Mouse (Mus musculus) lung, postnatal 10 days (tissue): ENCODE measurements around the gene Cald1.

Experiments
- DNase-seq: peaks from one replicate; pipeline ENCODE4 v3.0.0; 2021

The Cald1 gene

DNA sequence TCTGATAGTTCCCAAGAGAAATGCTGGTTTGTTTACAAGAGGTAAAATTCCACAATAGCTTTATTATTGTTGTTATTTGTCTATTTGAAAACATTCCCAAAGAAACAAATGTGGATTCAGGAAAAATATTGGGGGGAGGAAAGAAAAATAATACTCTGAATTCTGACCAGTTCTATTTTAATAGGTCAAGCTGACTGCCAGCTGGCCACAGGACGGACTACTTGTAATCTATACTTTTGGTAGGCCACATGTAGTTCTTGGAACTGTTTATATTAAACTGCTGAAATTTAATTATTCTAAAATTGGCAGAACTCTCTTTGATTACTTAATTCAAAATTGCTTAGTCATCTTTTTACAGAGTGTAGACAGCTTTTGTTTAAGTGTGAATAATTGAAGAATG is 73.1 kb downstream of the Cald1 start:
- no peak for DNase-seq

GRCm38 (mm10) chr6:34674416-34674815 is 76.1 kb downstream of the Cald1 start:
- DNase-seq, result no peak

GRCm38 (mm10) chr6:34674897-34675296 is 76.6 kb downstream of the Cald1 start:
- peak; percentile 32 for DNase-seq

DNA sequence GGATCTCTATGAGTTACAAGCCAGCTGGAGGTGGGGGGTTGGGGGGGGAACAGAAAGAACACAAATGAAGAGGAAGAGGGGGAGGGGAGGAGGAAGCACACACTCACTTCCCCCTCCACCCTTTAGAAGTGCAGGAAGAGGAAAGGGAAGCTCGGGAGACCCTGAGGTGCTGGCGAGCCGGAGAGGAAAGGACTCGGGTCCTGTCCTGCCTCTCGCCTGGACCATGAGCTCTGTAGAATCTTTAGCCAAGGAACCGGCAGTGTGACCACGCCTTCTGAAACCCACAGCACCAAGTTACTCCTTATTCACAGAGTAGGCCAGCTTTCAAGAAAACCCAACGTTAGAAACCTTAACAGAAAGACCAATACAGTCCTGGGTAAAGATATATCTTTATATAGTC is 83.8 kb downstream of the Cald1 start:
- peak; percentile 11 for DNase-seq

DNA sequence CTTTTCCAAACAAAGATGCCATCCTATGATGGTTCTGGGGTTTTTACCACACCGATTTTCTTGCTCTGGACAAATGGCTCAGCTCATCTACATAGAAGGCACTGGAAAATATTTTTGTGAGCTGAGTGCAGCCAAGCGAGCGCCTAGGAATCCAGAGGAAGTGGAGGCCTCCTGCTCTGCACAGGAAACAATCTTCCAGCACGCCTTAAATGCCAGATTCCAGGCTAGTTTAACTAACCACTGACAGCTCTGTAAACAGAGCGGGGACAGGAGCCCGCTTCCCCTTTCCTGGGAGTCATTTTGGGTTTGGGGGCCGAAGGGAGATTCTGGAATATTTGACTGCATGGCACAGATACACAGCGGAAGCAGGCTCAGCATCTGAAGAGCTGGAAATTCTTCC is 86.6 kb downstream of the Cald1 start:
- DNase-seq, result peak; percentile 61

- no peak for DNase-seq
These were observed 90.7 kb downstream of the Cald1 start for GRCm38 (mm10) chr6:34688971-34689370.

GRCm38 (mm10) chr6:34691416-34691815 is 93.1 kb downstream of the Cald1 start:
- no peak for DNase-seq

GRCm38 (mm10) chr6:34694096-34694495 is 95.8 kb downstream of the Cald1 start:
- no peak for DNase-seq

GRCm38 (mm10) chr6:34703421-34704120 is 105.3 kb downstream of the Cald1 start:
- no peak for DNase-seq

- DNase-seq, result no peak
These were observed 109.2 kb downstream of the Cald1 start for GRCm38 (mm10) chr6:34707521-34707920.

- DNase-seq, result peak; percentile 83
These were observed 110.5 kb downstream of the Cald1 start for GRCm38 (mm10) chr6:34708650-34709265.

DNA sequence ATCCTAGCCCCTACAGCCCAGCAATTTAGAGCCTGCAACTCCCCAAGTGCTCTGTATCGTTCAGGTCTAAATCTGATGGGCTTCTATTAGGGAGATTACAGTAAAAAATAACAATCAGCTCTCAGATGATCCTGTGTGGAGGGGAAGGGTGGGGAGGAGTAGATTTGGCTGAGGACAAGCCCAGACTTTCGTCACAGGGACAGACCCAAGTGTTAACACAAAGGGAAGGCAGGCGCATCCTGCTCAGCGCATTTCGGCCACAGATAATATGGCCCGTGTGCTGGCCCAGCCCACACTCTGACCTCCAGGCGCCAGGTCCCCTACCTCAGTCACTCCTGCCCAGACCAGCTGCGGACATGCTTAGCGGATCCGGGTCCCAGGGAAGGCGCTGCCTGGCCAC is 111.0 kb downstream of the Cald1 start:
- peak; percentile 89 for DNase-seq

DNA sequence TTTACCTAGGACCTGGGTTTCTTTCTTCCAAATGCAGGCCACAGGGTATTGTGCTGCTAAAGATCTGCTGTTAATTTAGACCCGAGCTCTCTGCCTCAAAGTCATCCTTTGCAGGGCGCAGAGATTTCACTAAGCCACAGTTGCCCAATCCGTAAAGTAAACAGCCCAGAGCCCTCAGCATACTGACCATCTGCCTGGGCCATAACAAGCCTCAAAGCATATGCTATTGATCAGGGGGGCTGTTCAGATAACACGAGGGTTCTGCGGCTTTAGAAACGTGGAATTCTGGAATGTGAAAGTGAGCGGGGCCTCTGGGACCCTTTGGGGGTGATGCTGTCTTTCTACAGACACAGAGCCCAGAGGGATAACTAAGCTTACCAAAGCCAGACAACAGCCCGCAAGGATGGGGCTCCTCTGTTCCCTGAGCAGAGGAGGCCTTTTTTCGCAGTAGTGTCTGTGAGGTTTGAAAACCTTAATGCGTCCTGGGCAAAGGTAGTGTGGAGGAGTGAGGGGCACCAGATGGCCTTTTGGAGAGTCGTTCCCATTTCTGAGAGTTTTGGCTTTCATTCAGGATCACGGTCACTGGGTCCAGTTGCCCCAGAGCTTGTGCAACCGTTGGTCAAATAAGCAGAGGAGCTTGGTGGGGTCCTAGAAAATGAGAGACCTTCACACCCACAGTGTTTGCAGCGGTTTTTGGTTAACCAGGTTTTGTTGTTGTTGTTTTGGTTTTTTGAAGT is 111.8 kb downstream of the Cald1 start:
- DNase-seq, result no peak

- no peak for DNase-seq
These were observed 112.5 kb downstream of the Cald1 start for GRCm38 (mm10) chr6:34710848-34711247.

DNA sequence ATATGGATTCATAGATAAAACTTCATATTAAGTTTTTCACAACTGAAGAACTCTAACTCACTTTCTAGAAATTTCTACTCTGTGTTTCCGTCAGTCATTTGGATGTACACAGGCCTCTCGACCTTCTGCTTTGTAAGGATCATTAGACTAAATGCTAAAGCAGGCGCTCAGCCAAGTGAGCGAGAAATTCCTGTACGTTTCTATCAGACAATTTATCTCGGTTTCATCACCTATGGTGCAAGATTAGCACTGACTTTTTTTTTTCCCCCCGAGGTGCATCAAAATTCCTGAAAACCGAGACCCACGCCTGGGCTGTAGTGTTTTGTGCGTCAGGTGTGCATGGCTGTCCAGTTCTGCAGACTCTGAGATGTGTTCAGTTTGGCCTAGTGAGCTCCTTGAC is 113.3 kb downstream of the Cald1 start:
- DNase-seq, result no peak

DNA sequence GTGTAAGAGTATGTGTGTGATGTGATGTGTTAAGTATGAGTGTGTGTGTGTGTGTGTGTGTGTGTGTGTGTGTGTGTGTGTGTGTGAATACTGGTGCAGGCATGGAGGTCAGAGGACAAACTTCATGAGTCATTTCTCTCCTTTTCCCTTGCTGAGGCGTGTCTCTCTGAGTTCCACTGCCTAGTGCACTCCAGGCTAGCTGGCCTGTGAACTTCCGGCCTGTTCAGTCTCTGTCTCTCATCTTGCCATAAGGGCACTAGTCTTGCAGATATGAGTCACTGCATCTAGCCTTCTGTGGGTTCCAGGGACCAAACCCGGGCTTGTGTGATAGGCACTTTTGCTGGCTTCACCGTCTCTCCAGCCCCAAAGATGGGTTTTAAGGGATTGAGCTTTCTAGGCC is 114.9 kb downstream of the Cald1 start:
- DNase-seq, result peak; percentile 36

GRCm38 (mm10) chr6:34713777-34714176 is 115.5 kb downstream of the Cald1 start:
- DNase-seq, result no peak

- DNase-seq, result no peak
These were observed 116.3 kb downstream of the Cald1 start for GRCm38 (mm10) chr6:34714612-34715011.

- no peak for DNase-seq
These were observed 118.0 kb downstream of the Cald1 start for GRCm38 (mm10) chr6:34716206-34716887.

DNA sequence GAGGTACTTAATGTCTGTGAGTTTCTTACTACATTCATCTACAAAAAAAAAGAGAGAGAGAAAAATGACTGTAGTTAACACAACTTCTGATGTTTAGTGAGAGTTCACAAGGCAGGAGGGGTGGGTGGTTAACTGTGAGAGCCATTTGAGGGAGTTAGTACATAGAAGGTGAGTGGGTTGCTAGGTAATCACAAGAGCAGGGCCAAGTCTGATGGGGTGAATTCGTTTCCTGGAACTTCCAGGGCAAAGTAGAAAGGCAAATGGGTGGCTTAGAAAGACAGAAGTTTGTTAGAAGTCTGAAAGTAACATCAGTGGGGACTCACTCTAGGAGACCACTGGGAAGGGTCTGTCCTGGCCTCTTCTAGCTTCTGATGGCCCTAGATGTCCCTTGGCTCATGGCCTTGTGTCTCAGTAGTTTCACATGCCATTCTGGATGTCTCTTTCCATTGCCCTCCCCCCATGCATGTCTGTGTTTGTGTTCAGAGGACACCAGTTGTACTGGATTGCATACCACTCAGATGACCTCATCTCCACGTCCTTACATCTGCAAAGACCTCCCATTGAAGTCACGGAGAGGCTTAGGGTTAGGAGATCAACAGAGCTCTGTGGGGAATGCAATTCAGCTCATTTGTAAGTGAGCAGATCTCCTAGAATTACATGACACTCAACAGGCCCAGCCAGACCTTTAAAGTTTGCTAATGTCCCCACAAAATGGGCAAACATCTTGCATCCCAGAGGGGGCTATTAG is 118.8 kb downstream of the Cald1 start:
- peak; percentile 71 for DNase-seq

- no peak for DNase-seq
These were observed 119.4 kb downstream of the Cald1 start for GRCm38 (mm10) chr6:34717651-34718050.

GRCm38 (mm10) chr6:34719141-34719680 is 120.9 kb downstream of the Cald1 start:
- DNase-seq, result no peak
